Mouse (Mus musculus) Patski (cell line): ENCODE data around the gene Nek10. TPM values are rescaled to one million over a fixed set of nuclear protein-coding genes. Genes with fewer than 3 reads are reported as not detected.

Source experiments
- ATAC-seq: fragments of 100-300 bp; one replicate; pipeline ENCODE4 v1.8.0; 2021
- CTCF ChIA-PET: fragments of 350-600 bp; sonication (Branson Sonifier 250); formaldehyde crosslinking; loops from one replicate; lab custom pipeline; 2022; ENCODE audit warnings: inconsistent platforms; lab: Charles Lee
- POLR2A ChIA-PET: fragments of 350-600 bp; sonication (Branson Sonifier 250); formaldehyde crosslinking; loops from one replicate; lab custom pipeline; 2022; ENCODE audit warnings: antibody characterized with exemption, inconsistent platforms; lab: Charles Lee
- DNase-seq: peaks from one replicate; pipeline ENCODE4 v3.0.0-alpha.2; 2011; ENCODE audit warnings: low read depth, low spot score
- H3K27me3 ChIP-seq: fragments of 371-371 bp; one replicate; pipeline ENCODE4 v1.5.1; 2021
- CTCF ChIP-seq: fragments of 100-300 bp; IDR thresholded peaks from one replicate; pipeline ENCODE4 v1.5.1; 2021
- in situ Hi-C: fragments of 300-500 bp; cut with MboI; formaldehyde crosslinking; loops from 3 replicates; pipeline ENCODE4 v1.11.1; 2018; ENCODE audit warnings: low pct_unique_long_range_greater_than_20kb, mixed read lengths
- polyA plus RNA-seq: library from polyadenylated mRNA; unstranded; gene quantifications from one replicate; pipeline ENCODE4 v1.2.3, GENCODE M21; 2021

Gene Nek10
- polyA plus RNA-seq, 1 experiment from 2014 or later = not detected

- ATAC-seq (no peak), DNase-seq (no peak)
- in situ Hi-C loops = no loop called here
- ChIA-PET POLR2A (no interaction called here), CTCF (no interaction called here)
- no peak for TF ChIP-seq CTCF
- no peaks in the 10 kb centered on the region for H3K27me3 ChIP-seq
Observed at GRCm38 (mm10) chr14:14833498-14833897, 30.3 kb downstream of the Nek10 start.

GRCm38 (mm10) chr14:14834266-14834665 is 31.1 kb downstream of the Nek10 start:
- DNase-seq (no peak), ATAC-seq (no peak)
- TF ChIP-seq CTCF = no peak
- in situ Hi-C loops = no loop called here
- CTCF ChIA-PET = no interaction called here
- POLR2A ChIA-PET = no interaction called here
- no peaks in the 10 kb centered on the region for H3K27me3 ChIP-seq

GRCm38 (mm10) chr14:14837627-14838026 is 34.4 kb downstream of the Nek10 start:
- ATAC-seq = no peak
- H3K27me3 ChIP-seq = no peaks in the 10 kb centered on the region
- TF ChIP-seq CTCF = no peak
- POLR2A ChIA-PET = no interaction called here
- CTCF ChIA-PET = interaction anchor here (1.8 kb wide), 1 partner anchor 11 kb away, joined by 4 read pairs; no protein-coding TSS in a partner anchor
- in situ Hi-C loops = no loop called here
- DNase-seq = no peak

GRCm38 (mm10) chr14:14838109-14838508 is 34.9 kb downstream of the Nek10 start:
- ChIA-PET POLR2A (no interaction called here), CTCF (no interaction called here)
- DNase-seq (no peak), ATAC-seq (no peak)
- no peak for TF ChIP-seq CTCF
- in situ Hi-C loops = no loop called here
- no peaks in the 10 kb centered on the region for H3K27me3 ChIP-seq

- no peak for DNase-seq
- H3K27me3 ChIP-seq = no peaks in the 10 kb centered on the region
- POLR2A ChIA-PET = no interaction called here
- in situ Hi-C loops = no loop called here
- no peak for ATAC-seq
- CTCF ChIA-PET = no interaction called here
- no peak for TF ChIP-seq CTCF
Observed at GRCm38 (mm10) chr14:14842734-14843530, 39.7 kb downstream of the Nek10 start.

- ChIA-PET CTCF (interaction anchor here (0.9 to 1.3 kb wide), 2 partner anchors 9 to 10 kb away, joined by 3 read pairs; no protein-coding TSS in a partner anchor), POLR2A (no interaction called here)
- ATAC-seq (no peak), DNase-seq (no peak)
- H3K27me3 ChIP-seq = no peaks in the 10 kb centered on the region
- TF ChIP-seq CTCF = no peak
- in situ Hi-C loops = loop anchor here (25.0 kb wide), 1 partner anchor 1359 kb away; no protein-coding TSS in a partner anchor
Observed at GRCm38 (mm10) chr14:14852838-14853237, 49.6 kb downstream of the Nek10 start.

- CTCF ChIA-PET = no interaction called here
- no peak for ATAC-seq
- TF ChIP-seq CTCF = no peak
Observed at GRCm38 (mm10) chr14:14860331-14860730, 57.1 kb downstream of the Nek10 start.

GRCm38 (mm10) chr14:14863690-14864356 is 60.6 kb downstream of the Nek10 start:
- ATAC-seq = peak; percentile 60
- in situ Hi-C loops = loop anchor here (5.0 to 25.0 kb wide), 2 partner anchors 382 to 1348 kb away; no protein-coding TSS in a partner anchor
- DNase-seq = peak; percentile 24
- ChIA-PET CTCF (interaction anchor here (0.6 to 2.2 kb wide), 17 partner anchors 11 to 381 kb away, joined by 3 to 15 read pairs (median 3); no protein-coding TSS in a partner anchor), POLR2A (interaction anchor here (0.6 kb wide), 1 partner anchor 161 kb away, joined by 3 read pairs; the partner anchor contains the start of gene Slc4a7)
- H3K27me3 ChIP-seq = no peaks in the 10 kb centered on the region
- TF ChIP-seq CTCF = peak; percentile 94

More at GRCm38 (mm10) chr14:14860331-14860730, 57.1 kb downstream of the Nek10 start:
- no peak for DNase-seq
- in situ Hi-C loops = loop anchor here (5.0 to 25.0 kb wide), 2 partner anchors 378 to 1352 kb away; no protein-coding TSS in a partner anchor
- no peaks in the 10 kb centered on the region for H3K27me3 ChIP-seq
- POLR2A ChIA-PET = no interaction called here

- no peak for TF ChIP-seq CTCF
- in situ Hi-C loops = loop anchor here (5.0 to 25.0 kb wide), 3 partner anchors 33 to 1343 kb away; no protein-coding TSS in a partner anchor
- no peak for ATAC-seq
- ChIA-PET CTCF (interaction anchor here (1.1 to 1.7 kb wide), 3 partner anchors 8 to 36 kb away, joined by 3 to 4 read pairs (median 4); no protein-coding TSS in a partner anchor), POLR2A (no interaction called here)
- DNase-seq = no peak
- no peaks in the 10 kb centered on the region for H3K27me3 ChIP-seq
Observed at GRCm38 (mm10) chr14:14869239-14869638, 66.0 kb downstream of the Nek10 start.

GRCm38 (mm10) chr14:14870059-14870458 is 66.8 kb downstream of the Nek10 start:
- no peak for TF ChIP-seq CTCF

More at GRCm38 (mm10) chr14:14870059-14870458, 66.8 kb downstream of the Nek10 start:
- ChIA-PET CTCF (interaction anchor here (1.0 kb wide), 1 partner anchor 34 kb away, joined by 3 read pairs; no protein-coding TSS in a partner anchor), POLR2A (no interaction called here)
- no peaks in the 10 kb centered on the region for H3K27me3 ChIP-seq
- DNase-seq (no peak), ATAC-seq (no peak)
- in situ Hi-C loops = loop anchor here (25.0 kb wide), 1 partner anchor 1342 kb away; no protein-coding TSS in a partner anchor
